Mouse (Mus musculus) kidney, adult 2 months (tissue): ENCODE results near the gene Fam83d.

Source experiments
- CTCF ChIP-seq: fragments of 200-500 bp; conservative IDR thresholded peaks from 2 replicates; pipeline ENCODE4 v1.5.1; 2011; ENCODE audit warnings: low read depth, mild to moderate bottlenecking, control low read depth, low read length, moderate library complexity, mixed read lengths; ENCODE audit not compliant: insufficient read depth, insufficient read length
- POLR2A ChIP-seq: fragments of 200-500 bp; IDR thresholded peaks from one replicate; pipeline ENCODE4 v1.6.1; 2011; ENCODE audit warnings: low read depth, low read length, control low read depth

- no peak for TF ChIP-seq POLR2A
- no peak for TF ChIP-seq CTCF
Measured at GRCm38 (mm10) chr2:158816239-158816638, 48.3 kb downstream of the Fam83d start.
